Mouse (Mus musculus) adrenal gland (tissue): ENCODE measurements around the gene Uqcr10.

Source experiments
- intact Hi-C: fragments of 180-260 bp; cut with DNase I; formaldehyde crosslinking; loops from one replicate; pipeline ENCODE4 v1.15.1; 2025
- long read RNA-seq, 2 experiments: library from polyadenylated mRNA; unstranded; transcript quantifications; one replicate each; pipeline ENCODE4 v2.0.0; 2020; ENCODE audit warnings: borderline replicate concordance in 1 of 2; ENCODE audit not compliant: insufficient replicate concordance in 1 of 2

Gene Uqcr10
- long read RNA-seq, experiment 1, transcript Uqcr10-203 (3 exons, 510 nt) = minor isoform, 49 of 498 reads
- long read RNA-seq, experiment 1, transcript Uqcr10-201 (2 exons, 434 nt) = major isoform, 444 of 498 reads
- long read RNA-seq, experiment 1, partial matches to known transcripts = 0 of 498 reads
- long read RNA-seq, experiment 1, other reads (novel, unspliced or antisense) = 4 of 498 reads
- long read RNA-seq, experiment 2, transcript Uqcr10-201 (2 exons, 434 nt) = major isoform, 491 of 560 reads
- long read RNA-seq, experiment 2, transcript Uqcr10-203 (3 exons, 510 nt) = minor isoform, 60 of 560 reads
- long read RNA-seq, experiment 2, partial matches to known transcripts = 0 of 560 reads
- long read RNA-seq, experiment 2, other reads (novel, unspliced or antisense) = 6 of 560 reads

- intact Hi-C loops = no loop called here
Observed at GRCm38 (mm10) chr11:4704072-4704964, at the start of gene Uqcr10, which contains the start of gene Zmat5. Gene Uqcr10, minus strand, starts transcription at chr11:4704342. Gene Zmat5, plus strand, starts transcription at chr11:4704678.

GRCm38 (mm10) chr11:4752836-4753235 lies 48.7 kb upstream of the Uqcr10 start:
- intact Hi-C loops = no loop called here

GRCm38 (mm10) chr11:4750263-4750662 lies 46.1 kb upstream of the Uqcr10 start:
- intact Hi-C loops = no loop called here

- intact Hi-C loops = no loop called here
Observed at GRCm38 (mm10) chr11:4747285-4747684, 43.1 kb upstream of the Uqcr10 start.

GRCm38 (mm10) chr11:4746733-4747132 lies 42.6 kb upstream of the Uqcr10 start, which contains the start of gene Cabp7:
Gene Cabp7, minus strand, starts transcription at chr11:4746778.
- intact Hi-C loops = no loop called here

- intact Hi-C loops = no loop called here
Observed at GRCm38 (mm10) chr11:4745969-4746368, 41.8 kb upstream of the Uqcr10 start.

GRCm38 (mm10) chr11:4744691-4745090 lies 40.5 kb upstream of the Uqcr10 start:
- intact Hi-C loops = no loop called here

- intact Hi-C loops = no loop called here
Observed at GRCm38 (mm10) chr11:4740785-4741184, 36.6 kb upstream of the Uqcr10 start.

- intact Hi-C loops = no loop called here
Observed at GRCm38 (mm10) chr11:4738719-4739118, 34.6 kb upstream of the Uqcr10 start.

GRCm38 (mm10) chr11:4737682-4738081 lies 33.5 kb upstream of the Uqcr10 start:
- intact Hi-C loops = no loop called here

GRCm38 (mm10) chr11:4736355-4736754 lies 32.2 kb upstream of the Uqcr10 start:
- intact Hi-C loops = no loop called here

GRCm38 (mm10) chr11:4734179-4734578 lies 30.0 kb upstream of the Uqcr10 start:
- intact Hi-C loops = no loop called here

- intact Hi-C loops = no loop called here
Observed at GRCm38 (mm10) chr11:4731781-4732180, 27.6 kb upstream of the Uqcr10 start.

- intact Hi-C loops = no loop called here
Observed at GRCm38 (mm10) chr11:4730913-4731312, 26.8 kb upstream of the Uqcr10 start.

GRCm38 (mm10) chr11:4730096-4730495 lies 26.0 kb upstream of the Uqcr10 start:
- intact Hi-C loops = no loop called here

- intact Hi-C loops = no loop called here
Observed at GRCm38 (mm10) chr11:4729603-4730002, 25.5 kb upstream of the Uqcr10 start.

GRCm38 (mm10) chr11:4721728-4722127 lies 17.6 kb upstream of the Uqcr10 start:
- intact Hi-C loops = no loop called here

GRCm38 (mm10) chr11:4720900-4721580 lies 16.9 kb upstream of the Uqcr10 start:
- intact Hi-C loops = no loop called here

- intact Hi-C loops = no loop called here
Observed at GRCm38 (mm10) chr11:4720393-4720792, 16.3 kb upstream of the Uqcr10 start.

GRCm38 (mm10) chr11:4719961-4720360 lies 15.8 kb upstream of the Uqcr10 start:
- intact Hi-C loops = loop anchor here (5.0 kb wide), 1 partner anchor 47 kb away; no protein-coding TSS in a partner anchor

GRCm38 (mm10) chr11:4718548-4718947 lies 14.4 kb upstream of the Uqcr10 start:
- intact Hi-C loops = loop anchor here (5.0 kb wide), 1 partner anchor 49 kb away; no protein-coding TSS in a partner anchor
